Mouse (Mus musculus): Measurements from ENCODE around the gene Enpp3. TPM values are rescaled to one million over a fixed set of nuclear protein-coding genes. Genes with fewer than 3 reads are reported as not detected.

Gene Enpp3
- total and polyA plus RNA-seq, 2 experiments from 2014 or later: 1.5 to 4.0 TPM

DNA sequence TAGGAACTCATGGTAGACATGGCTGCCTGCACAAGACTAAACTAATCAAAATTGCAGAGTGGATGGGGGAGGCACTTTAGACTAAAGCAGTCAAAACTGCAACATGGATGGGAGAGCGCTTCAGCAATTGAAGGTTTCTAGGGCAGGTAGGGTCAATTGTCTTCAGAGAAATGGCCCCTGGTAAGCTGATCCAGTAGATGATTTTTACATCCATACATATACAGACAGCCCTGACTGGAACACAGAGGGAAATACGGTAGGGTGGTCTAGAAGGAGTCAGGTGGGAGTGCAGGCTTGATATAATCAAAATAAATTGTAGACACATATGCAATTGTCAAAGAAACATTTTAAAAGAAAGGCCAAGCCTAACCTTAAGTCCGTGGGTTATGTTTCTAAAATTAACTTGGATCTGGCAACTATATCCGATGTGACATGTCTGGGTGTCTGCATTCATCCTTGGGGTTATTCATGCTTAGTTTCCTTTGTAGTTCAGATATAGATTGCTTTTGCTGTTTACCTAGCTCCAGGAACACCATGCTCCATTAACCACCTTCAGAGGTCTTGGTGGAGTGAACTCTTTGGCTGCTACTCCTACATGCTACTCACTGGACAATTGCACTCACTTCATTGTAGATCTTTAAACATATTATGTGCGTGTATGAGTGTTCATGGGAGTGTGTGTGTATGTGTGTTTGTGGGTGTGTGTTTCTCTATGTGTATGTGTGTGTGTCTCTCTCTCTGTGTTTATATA, 107.4 kb downstream of the Enpp3 start:
- Histone ChIP-seq H3K9me3 (ENCODE audit: low read length) (no peaks in the 10 kb centered on the region), H3K4me1 (ENCODE audit: insufficient read depth, low read length) (peaks cover 5% of the 10 kb centered on the region; the same call in 1 of the 2 replicates), H3K27me3 (ENCODE audit: insufficient read depth, low read length) (no peaks in the 10 kb centered on the region), H3K9ac (replicated peaks; ENCODE audit: low read length) (no peak overlapping the region), H3K36me3 (ENCODE audit: insufficient read depth, low read length) (no peaks in the 10 kb centered on the region), H3K4me3 (ENCODE audit: low read length) (no peak overlapping the region), H3K4me2 (ENCODE audit: low read depth, low read length) (no peak overlapping the region), H3K27ac (no peak overlapping the region)
- DNase-seq (ENCODE audit: low spot score) (no peak), ATAC-seq (no peak)
- no peak for TF ChIP-seq CTCF (IDR thresholded peaks at IDR 0.05; ENCODE audit: low read depth)
- 87% methylated on average over 5 of the region's 5 CpGs for WGBS

DNA sequence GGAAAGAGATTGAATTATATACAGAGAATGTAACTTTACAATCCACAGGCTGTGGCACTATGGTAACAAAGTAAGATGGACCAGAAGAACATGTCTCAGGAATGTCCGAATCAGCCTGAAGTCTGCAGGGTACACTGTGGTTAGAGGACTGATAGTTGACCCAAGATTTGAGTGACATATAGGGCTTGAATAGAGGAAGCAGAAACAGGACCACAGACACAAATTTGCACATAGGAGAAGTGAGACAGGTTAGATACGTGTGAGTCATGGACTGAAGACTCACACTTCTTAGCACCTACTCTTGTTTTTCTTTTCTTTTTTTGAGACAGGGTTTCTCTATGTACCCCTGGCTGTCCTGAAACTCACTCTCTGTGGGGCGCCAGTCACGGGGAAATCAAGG, 115.1 kb downstream of the Enpp3 start:
- ATAC-seq: no peak
- no peak for TF ChIP-seq CTCF (IDR thresholded peaks at IDR 0.05; ENCODE audit: low read depth)
- Histone ChIP-seq H3K36me3 (ENCODE audit: insufficient read depth, low read length) (no peaks in the 10 kb centered on the region), H3K4me1 (ENCODE audit: insufficient read depth, low read length) (peaks cover 5% of the 10 kb centered on the region; the same call in 1 of the 2 replicates), H3K4me2 (ENCODE audit: low read depth, low read length) (no peak overlapping the region), H3K27me3 (ENCODE audit: insufficient read depth, low read length) (no peaks in the 10 kb centered on the region), H3K27ac (no peak overlapping the region), H3K9me3 (ENCODE audit: low read length) (no peaks in the 10 kb centered on the region), H3K4me3 (ENCODE audit: low read length) (no peak overlapping the region), H3K9ac (replicated peaks; ENCODE audit: low read length) (no peak overlapping the region)
- no peak for DNase-seq (ENCODE audit: low spot score)
- WGBS: 92% methylated on average over 4 of the region's 4 CpGs

DNA sequence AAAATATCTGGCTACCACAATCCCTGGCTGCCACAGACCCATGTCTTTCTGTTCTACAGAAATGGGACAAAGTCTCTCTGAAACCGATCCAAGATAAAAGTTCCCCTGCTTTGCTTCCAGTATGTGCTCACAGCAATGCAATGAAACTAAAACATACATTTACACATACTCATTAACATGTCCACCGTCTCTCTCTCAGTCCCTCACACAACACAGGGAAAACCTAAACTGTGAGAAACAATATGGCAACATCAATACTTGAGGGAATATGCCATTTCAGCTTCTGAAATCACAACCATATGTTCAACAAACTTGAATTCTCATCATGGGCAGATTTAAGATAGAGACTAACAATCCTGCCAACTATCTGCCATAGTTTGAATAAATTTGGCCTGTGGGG, 117.4 kb downstream of the Enpp3 start:
- no peaks in the 10 kb centered on the region for H3K27me3 ChIP-seq (ENCODE audit: insufficient read depth, low read length)
- DNase-seq (ENCODE audit: low spot score) (no peak), ATAC-seq (no peak)
- H3K4me1 ChIP-seq (ENCODE audit: insufficient read depth, low read length): no peaks in the 10 kb centered on the region
- 89% methylated on average over 2 of the region's 2 CpGs for WGBS
- H3K9me3 ChIP-seq (ENCODE audit: low read length): no peaks in the 10 kb centered on the region
- no peak overlapping the region for H3K9ac ChIP-seq (replicated peaks; ENCODE audit: low read length)
- no peak overlapping the region for H3K4me2 ChIP-seq (ENCODE audit: low read depth, low read length)
- H3K4me3 ChIP-seq (ENCODE audit: low read length): no peak overlapping the region
- no peak for TF ChIP-seq CTCF (IDR thresholded peaks at IDR 0.05; ENCODE audit: low read depth)
- H3K36me3 ChIP-seq (ENCODE audit: insufficient read depth, low read length): no peaks in the 10 kb centered on the region
- H3K27ac ChIP-seq: no peak overlapping the region

Other genes starting within 250 kb of the Enpp3 start
- 7.2 and 7.7 TPM in 2 replicates for gene Ccn2, start 247.4 kb downstream of the Enpp3 start, total RNA-seq (2014; rRNA removed)
- gene Ccn2, start 247.4 kb downstream of the Enpp3 start, polyA plus RNA-seq (2015; fragmentation: Nextera tagmentation; extraction: Ambion mirVana): 4.7 and 5.3 TPM in 2 replicates
- gene Enpp1, start 130.7 kb downstream of the Enpp3 start, total RNA-seq (2014; rRNA removed): 2.7 and 4.0 TPM in 2 replicates
- 3.1 and 4.1 TPM in 2 replicates for gene Enpp1, start 130.7 kb downstream of the Enpp3 start, polyA plus RNA-seq (2015; fragmentation: Nextera tagmentation; extraction: Ambion mirVana)
- 41.5 and 58.2 TPM in 2 replicates for gene Med23, start 27.2 kb upstream of the Enpp3 start, total RNA-seq (2014; rRNA removed)
- 15.2 and 17.1 TPM in 2 replicates for gene Med23, start 27.2 kb upstream of the Enpp3 start, polyA plus RNA-seq (2015; fragmentation: Nextera tagmentation; extraction: Ambion mirVana)
- gene Arg1, start 84.7 kb upstream of the Enpp3 start, total RNA-seq (2014; rRNA removed): 2.9 and 3.0 TPM in 2 replicates
- 3.6 and 3.9 TPM in 2 replicates for gene Arg1, start 84.7 kb upstream of the Enpp3 start, polyA plus RNA-seq (2015; fragmentation: Nextera tagmentation; extraction: Ambion mirVana)